In the genomic region with DNA sequence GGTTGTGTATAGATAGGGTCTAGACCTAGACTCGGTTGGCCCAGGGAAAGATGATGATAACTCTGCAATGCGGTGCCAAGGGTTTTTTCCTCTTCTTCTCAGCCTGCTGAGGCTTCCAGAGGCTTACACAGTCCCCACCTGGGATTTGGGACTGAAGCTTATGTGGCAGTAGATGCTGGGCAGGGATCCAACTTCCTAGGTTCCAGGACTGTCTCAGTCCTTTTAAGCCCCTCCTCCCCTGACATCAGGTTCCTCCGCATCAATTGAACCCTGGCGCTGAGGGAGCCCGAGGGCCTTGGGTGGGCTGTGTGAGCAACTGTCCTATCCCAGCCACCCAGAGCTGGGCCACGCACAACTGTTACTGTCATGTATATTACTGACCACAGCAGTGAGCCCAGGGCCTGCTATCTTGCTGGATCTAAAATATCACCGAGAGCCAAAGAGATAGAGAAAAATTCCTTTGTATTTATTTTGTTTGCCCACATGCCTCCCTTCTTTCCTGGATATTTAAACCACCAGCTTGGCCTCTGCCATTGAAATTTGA, we compare ENCODE assay signal across 16 mouse cellular contexts. TPM values are rescaled to one million over a fixed set of nuclear protein-coding genes. Genes with fewer than 3 reads are reported as not detected.
A peak's percentile ranks its signal among the peaks of the same experiment; 100 is the strongest.
DNase-seq lines count a peak whose midpoint lies in the region; ATAC-seq and TF ChIP-seq lines count a peak whose summit lies in the region.
"Had no signal": no experiment of that assay in that cellular context is flagged by ENCODE, and none has a peak within 500 bp of the region (broad histone marks: within the 10 kb centered on the region; RNA-seq: fewer than 3 reads in every experiment).

No protein-coding gene starts in this region.

- no peak for DNase-seq in embryonic facial prominence, embryonic 10.5 days (ENCODE audit: low spot score)
- no peak for DNase-seq in urinary bladder, postnatal 4 days (ENCODE audit: low spot score in 2 of 2)
- no peak for DNase-seq in gastrocnemius, postnatal 4 days (ENCODE audit: low spot score in 2 of 2)

- H3K36me3 ChIP-seq in embryonic facial prominence, embryonic 13.5 days: peaks cover 57% of the 10 kb centered on the region
- H3K36me3 ChIP-seq in embryonic facial prominence, embryonic 10.5 days (replicated peaks): peaks cover 66% of the 10 kb centered on the region
- H3K36me3 ChIP-seq in hindbrain, embryonic 13.5 days: peaks cover 42% of the 10 kb centered on the region
- H3K36me3 ChIP-seq in hindbrain, embryonic 16.5 days (ENCODE audit: control insufficient read depth, insufficient read depth, low read length): peaks cover 13% of the 10 kb centered on the region
- peaks cover 69% of the 10 kb centered on the region for H3K36me3 ChIP-seq in E14TG2a.4 (ENCODE audit: insufficient read depth, low read length)
- peaks cover 40% of the 10 kb centered on the region for H3K36me3 ChIP-seq in embryonic facial prominence, embryonic 15.5 days

- ATAC-seq in embryonic facial prominence, embryonic 13.5 days (ENCODE audit: insufficient number of reproducible peaks, insufficient read depth, low FRiP score, low TSS enrichment, low read depth): no peak
- ATAC-seq in hindbrain, embryonic 13.5 days (ENCODE audit: low FRiP score): no peak
- no peak for ATAC-seq in hindbrain, embryonic 16.5 days
- ATAC-seq in embryonic facial prominence, embryonic 15.5 days (ENCODE audit: insufficient number of reproducible peaks, low FRiP score, low TSS enrichment, low read depth): no peak
- ATAC-seq: liver, embryonic 12.5 days; lung, postnatal 0 days had no signal

- H3K9me3 ChIP-seq in embryonic facial prominence, embryonic 13.5 days: no peaks in the 10 kb centered on the region
- H3K9me3 ChIP-seq in embryonic facial prominence, embryonic 10.5 days: no peaks in the 10 kb centered on the region
- H3K9me3 ChIP-seq in hindbrain, embryonic 13.5 days: no peaks in the 10 kb centered on the region
- H3K9me3 ChIP-seq in hindbrain, embryonic 16.5 days (ENCODE audit: control insufficient read depth, low read length): no peaks in the 10 kb centered on the region
- H3K9me3 ChIP-seq in E14TG2a.4 (ENCODE audit: low read length): no peaks in the 10 kb centered on the region
- H3K9me3 ChIP-seq in embryonic facial prominence, embryonic 15.5 days (replicated peaks): no peaks in the 10 kb centered on the region
- H3K9me3 ChIP-seq: forebrain, embryonic 10.5 days; liver, embryonic 12.5 days; midbrain, embryonic 13.5 days; stomach, embryonic 15.5 days had no signal

- no peak overlapping the region for H3K4me3 ChIP-seq in embryonic facial prominence, embryonic 13.5 days
- no peak overlapping the region for H3K4me3 ChIP-seq in embryonic facial prominence, embryonic 10.5 days
- no peak overlapping the region for H3K4me3 ChIP-seq in hindbrain, embryonic 13.5 days
- no peak overlapping the region for H3K4me3 ChIP-seq in hindbrain, embryonic 16.5 days (ENCODE audit: low read length)
- H3K4me3 ChIP-seq in E14TG2a.4 (replicated peaks; ENCODE audit: low read length): peak overlapping the region; percentile 17; the same call in 1 of the 2 replicates
- no peak overlapping the region for H3K4me3 ChIP-seq in embryonic facial prominence, embryonic 15.5 days (replicated peaks)
- H3K4me3 ChIP-seq: forebrain, embryonic 10.5 days; liver, embryonic 12.5 days; midbrain, embryonic 13.5 days; stomach, embryonic 15.5 days had no signal

- no peak overlapping the region for H3K27ac ChIP-seq in embryonic facial prominence, embryonic 13.5 days
- H3K27ac ChIP-seq in embryonic facial prominence, embryonic 10.5 days (replicated peaks): no peak overlapping the region
- 0 out of 2 replicates have a peak overlapping the region, but pooled peaks have one; percentile 18 for H3K27ac ChIP-seq in hindbrain, embryonic 13.5 days
- no peak overlapping the region for H3K27ac ChIP-seq in hindbrain, embryonic 16.5 days (ENCODE audit: low read depth, low read length)
- H3K27ac ChIP-seq in embryonic facial prominence, embryonic 15.5 days (replicated peaks): 0 out of 2 replicates have a peak overlapping the region, but pooled peaks have one; percentile 48
- H3K27ac ChIP-seq: forebrain, embryonic 10.5 days; liver, embryonic 12.5 days; stomach, embryonic 15.5 days had no signal

- H3K4me2 ChIP-seq in embryonic facial prominence, embryonic 13.5 days: no peak overlapping the region
- H3K4me2 ChIP-seq in hindbrain, embryonic 13.5 days: no peak overlapping the region
- H3K4me2 ChIP-seq in hindbrain, embryonic 16.5 days (ENCODE audit: low read length): no peak overlapping the region
- H3K4me2 ChIP-seq in embryonic facial prominence, embryonic 15.5 days (replicated peaks): no peak overlapping the region
- H3K4me2 ChIP-seq: heart, embryonic 11.5 days; liver, embryonic 12.5 days; midbrain, embryonic 13.5 days; stomach, embryonic 15.5 days had no signal

- peaks cover 36% of the 10 kb centered on the region for H3K4me1 ChIP-seq in embryonic facial prominence, embryonic 13.5 days
- peaks cover 45% of the 10 kb centered on the region for H3K4me1 ChIP-seq in embryonic facial prominence, embryonic 10.5 days
- H3K4me1 ChIP-seq in hindbrain, embryonic 13.5 days (replicated peaks): peaks cover 34% of the 10 kb centered on the region
- peaks cover 25% of the 10 kb centered on the region for H3K4me1 ChIP-seq in hindbrain, embryonic 16.5 days (ENCODE audit: control insufficient read depth, insufficient read depth, low read depth, low read length)
- H3K4me1 ChIP-seq in E14TG2a.4 (replicated peaks; ENCODE audit: low read depth, low read length): peaks cover 96% of the 10 kb centered on the region
- H3K4me1 ChIP-seq in embryonic facial prominence, embryonic 15.5 days: peaks cover 50% of the 10 kb centered on the region

- H3K27me3 ChIP-seq in embryonic facial prominence, embryonic 13.5 days: no peaks in the 10 kb centered on the region
- H3K27me3 ChIP-seq in embryonic facial prominence, embryonic 10.5 days (replicated peaks; ENCODE audit: low read depth, poor library complexity, severe bottlenecking): peaks cover 4% of the 10 kb centered on the region; the same call in 1 of the 2 replicates
- H3K27me3 ChIP-seq in hindbrain, embryonic 13.5 days: no peaks in the 10 kb centered on the region
- H3K27me3 ChIP-seq in hindbrain, embryonic 16.5 days (replicated peaks; ENCODE audit: control insufficient read depth, insufficient read depth, low read length): no peaks in the 10 kb centered on the region
- no peaks in the 10 kb centered on the region for H3K27me3 ChIP-seq in E14TG2a.4 (ENCODE audit: insufficient read depth, low read length)
- no peaks in the 10 kb centered on the region for H3K27me3 ChIP-seq in embryonic facial prominence, embryonic 15.5 days
- H3K27me3 ChIP-seq: liver, embryonic 12.5 days; midbrain, embryonic 13.5 days; stomach, embryonic 15.5 days had no signal

- WGBS in embryonic facial prominence, embryonic 13.5 days: 76% methylated on average over 7 of the region's 7 CpGs
- WGBS in embryonic facial prominence, embryonic 10.5 days: 80% methylated on average over 7 of the region's 7 CpGs
- WGBS in hindbrain, embryonic 13.5 days: 77% methylated on average over 7 of the region's 7 CpGs
- WGBS in hindbrain, embryonic 16.5 days: 66% methylated on average over 7 of the region's 7 CpGs
- WGBS in embryonic facial prominence, embryonic 15.5 days: 73% methylated on average over 7 of the region's 7 CpGs

- no peak for TF ChIP-seq CTCF in E14TG2a.4 (conservative IDR thresholded peaks at IDR 0.05; ENCODE audit: low read length)

- peak overlapping the region; percentile 21; the same call in 1 of the 2 replicates for H3K9ac ChIP-seq in embryonic facial prominence, embryonic 13.5 days
- 0 out of 2 replicates have a peak overlapping the region, but pooled peaks have one; percentile 8 for H3K9ac ChIP-seq in hindbrain, embryonic 13.5 days
- H3K9ac ChIP-seq in hindbrain, embryonic 16.5 days (ENCODE audit: low read depth, low read length): no peak overlapping the region
- H3K9ac ChIP-seq in embryonic facial prominence, embryonic 15.5 days: no peak overlapping the region
- H3K9ac ChIP-seq: forebrain, postnatal 0 days; liver, embryonic 12.5 days; liver, postnatal 0 days; midbrain, embryonic 13.5 days; stomach, embryonic 15.5 days had no signal

RNA-seq across cellular contexts. Expression of a gene that starts 35.8 kb away (rescaled TPM):
- 57.2 and 59.2 TPM in 2 replicates for polyA plus RNA-seq in embryonic facial prominence, embryonic 13.5 days (2015; fragmentation: Nextera tagmentation; extraction: Ambion mirVana)
- 43.9 and 46.4 TPM in 2 replicates for polyA plus RNA-seq in embryonic facial prominence, embryonic 10.5 days (2016; fragmentation: Nextera tagmentation; extraction: Ambion mirVana)
- 31.6 and 32.4 TPM in 2 replicates for polyA plus RNA-seq in hindbrain, embryonic 13.5 days (2015; fragmentation: Nextera tagmentation; extraction: Ambion mirVana)
- 31.7 and 37.0 TPM in 2 replicates for polyA plus RNA-seq in hindbrain, embryonic 16.5 days (2015; fragmentation: Nextera tagmentation; extraction: Ambion mirVana)
- 103 and 111 TPM in 2 replicates for polyA plus RNA-seq in embryonic facial prominence, embryonic 15.5 days (2015; fragmentation: Nextera tagmentation; extraction: Ambion mirVana)
- 10 to 100 TPM; 26.8 to 27.5 TPM for total RNA-seq in gastrocnemius, postnatal 4 days (2021)

RNA-seq across cellular contexts. Expression of a gene that starts 49.6 kb away (rescaled TPM):
- polyA plus RNA-seq in embryonic facial prominence, embryonic 13.5 days (2015; fragmentation: Nextera tagmentation; extraction: Ambion mirVana): 185 and 205 TPM in 2 replicates
- 196 and 200 TPM in 2 replicates for polyA plus RNA-seq in embryonic facial prominence, embryonic 10.5 days (2016; fragmentation: Nextera tagmentation; extraction: Ambion mirVana)
- polyA plus RNA-seq in hindbrain, embryonic 13.5 days (2015; fragmentation: Nextera tagmentation; extraction: Ambion mirVana): 92.0 and 108 TPM in 2 replicates
- polyA plus RNA-seq in hindbrain, embryonic 16.5 days (2015; fragmentation: Nextera tagmentation; extraction: Ambion mirVana): 78.7 and 85.4 TPM in 2 replicates
- 141 and 176 TPM in 2 replicates for polyA plus RNA-seq in embryonic facial prominence, embryonic 15.5 days (2015; fragmentation: Nextera tagmentation; extraction: Ambion mirVana)
- 100 to 1,000 TPM; 212 to 221 TPM for total RNA-seq in gastrocnemius, postnatal 4 days (2021)

RNA-seq across cellular contexts. Expression of a gene that starts 49.7 kb away (rescaled TPM):
- 13.4 and 13.6 TPM in 2 replicates for polyA plus RNA-seq in embryonic facial prominence, embryonic 13.5 days (2015; fragmentation: Nextera tagmentation; extraction: Ambion mirVana)
- 7.8 and 8.9 TPM in 2 replicates for polyA plus RNA-seq in embryonic facial prominence, embryonic 10.5 days (2016; fragmentation: Nextera tagmentation; extraction: Ambion mirVana)
- 19.6 and 26.0 TPM in 2 replicates for polyA plus RNA-seq in hindbrain, embryonic 13.5 days (2015; fragmentation: Nextera tagmentation; extraction: Ambion mirVana)
- polyA plus RNA-seq in hindbrain, embryonic 16.5 days (2015; fragmentation: Nextera tagmentation; extraction: Ambion mirVana): 24.5 and 28.3 TPM in 2 replicates
- 13.1 and 15.3 TPM in 2 replicates for polyA plus RNA-seq in embryonic facial prominence, embryonic 15.5 days (2015; fragmentation: Nextera tagmentation; extraction: Ambion mirVana)
- 10 to 100 TPM; 20.0 to 22.0 TPM for total RNA-seq in gastrocnemius, postnatal 4 days (2021)

Comparison
In these comparisons a context has a peak if more than half of its experiments do, and no peak if none do; other contexts are left out.
1. H3K27ac ChIP-seq: peak in hindbrain, embryonic 13.5 days (single experiment) and embryonic facial prominence, embryonic 15.5 days (single experiment); none in embryonic facial prominence, embryonic 13.5 days (single experiment), embryonic facial prominence, embryonic 10.5 days (single experiment) and hindbrain, embryonic 16.5 days (single experiment).
2. H3K9ac ChIP-seq: peak in embryonic facial prominence, embryonic 13.5 days (single experiment) and hindbrain, embryonic 13.5 days (single experiment); none in hindbrain, embryonic 16.5 days (single experiment) and embryonic facial prominence, embryonic 15.5 days (single experiment).